Mouse (Mus musculus) ES-Bruce4 (cell line): ENCODE measurements at regions not wholly inside any gene's neighbourhood (a gene's known extent, or its start where the extent isn't known, plus 50 kb on each side); places are given as distances from the start of the nearest gene placed in this dataset.

ENCODE experiments used
- CTCF ChIP-seq: IDR thresholded peaks from one replicate; pipeline ENCODE4 v1.8.1; 2011; ENCODE audit warnings: low read depth, low read length
- EP300 ChIP-seq: IDR thresholded peaks from 2 replicates; pipeline ENCODE4 v1.6.1; 2011; ENCODE audit warnings: low read depth, low read length; ENCODE audit not compliant: insufficient read depth

DNA sequence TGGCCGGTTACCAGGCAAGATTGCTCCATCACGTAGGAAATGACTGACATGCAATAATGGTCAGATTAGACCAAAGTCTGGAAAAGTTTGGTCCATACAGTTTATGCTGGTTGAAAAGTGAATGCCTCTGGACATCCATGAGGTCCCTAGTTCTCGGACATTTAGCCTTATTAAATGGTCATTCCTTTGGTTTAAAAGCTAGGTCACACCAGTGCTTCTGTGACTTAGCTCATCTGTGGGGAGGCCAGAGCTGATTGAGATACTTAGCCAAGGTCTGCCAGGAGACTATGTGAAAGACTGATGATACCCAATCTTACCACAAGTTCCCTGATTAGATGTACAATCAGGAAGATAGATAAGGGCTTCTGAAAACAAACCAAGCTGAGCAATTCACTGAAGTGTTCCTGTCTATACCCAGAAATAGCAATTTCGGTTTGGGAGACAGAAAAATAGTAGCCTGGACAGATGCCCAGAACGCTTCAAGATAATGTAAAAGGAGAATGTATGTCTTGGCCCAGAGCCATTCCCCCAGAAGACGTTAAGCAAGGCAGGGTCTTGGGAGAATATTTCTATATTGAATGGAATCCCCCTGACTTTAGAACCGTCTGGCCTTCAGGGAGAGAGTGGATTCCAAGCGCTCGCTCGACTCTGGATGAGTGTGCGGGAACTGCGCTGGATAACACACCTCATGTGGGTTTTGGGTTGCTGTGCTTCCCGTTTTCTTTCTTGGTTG lies 161.5 kb downstream of the Dact1 start:
- TF ChIP-seq CTCF (no peak), EP300 (no peak)
